Mouse (Mus musculus): Measurements from ENCODE around the gene Orc5. TPM values are rescaled to one million over a fixed set of nuclear protein-coding genes. Genes with fewer than 3 reads are reported as not detected.

Gene Orc5
- 10 to 100 TPM; 16.0 to 23.4 TPM for total RNA-seq (2021)
- long read RNA-seq, experiment 1, transcript Orc5-201 (14 exons, 2,103 nt), result major isoform, 10 of 18 reads
- long read RNA-seq, experiment 1, partial matches to known transcripts, result 1 of 18 reads
- long read RNA-seq, experiment 1, other reads (novel, unspliced or antisense), result 6 of 18 reads
- long read RNA-seq, experiment 2, transcript Orc5-201 (14 exons, 2,103 nt), result major isoform, 9 of 14 reads
- long read RNA-seq, experiment 2, partial matches to known transcripts, result 0 of 14 reads
- long read RNA-seq, experiment 2, other reads (novel, unspliced or antisense), result 4 of 14 reads

GRCm38 (mm10) chr5:22550033-22550551 lies at the start of gene Orc5:
TSS of gene Orc5 (minus strand) at chr5:22550429.
- DNase-seq, result peak; percentile 96

DNA sequence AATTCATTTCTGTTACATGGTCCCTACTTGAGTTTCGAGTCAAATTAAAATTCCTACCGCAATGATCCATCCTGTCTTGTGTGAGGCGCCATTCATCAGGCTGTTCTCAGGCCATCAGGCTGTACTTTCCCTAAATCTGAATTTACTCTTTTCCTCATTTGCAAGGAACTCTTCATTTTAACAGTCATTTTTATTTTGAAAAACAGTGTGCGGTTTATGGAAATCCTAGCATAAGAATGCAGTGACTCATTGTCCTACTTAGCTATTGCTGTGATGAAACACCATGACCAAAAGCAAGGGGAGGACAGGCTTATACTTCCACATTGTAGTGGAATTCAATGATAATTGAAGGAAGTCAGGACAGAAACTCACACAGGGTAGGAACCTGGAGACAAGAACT lies 46.8 kb upstream of the Orc5 start:
- DNase-seq, result no peak

DNA sequence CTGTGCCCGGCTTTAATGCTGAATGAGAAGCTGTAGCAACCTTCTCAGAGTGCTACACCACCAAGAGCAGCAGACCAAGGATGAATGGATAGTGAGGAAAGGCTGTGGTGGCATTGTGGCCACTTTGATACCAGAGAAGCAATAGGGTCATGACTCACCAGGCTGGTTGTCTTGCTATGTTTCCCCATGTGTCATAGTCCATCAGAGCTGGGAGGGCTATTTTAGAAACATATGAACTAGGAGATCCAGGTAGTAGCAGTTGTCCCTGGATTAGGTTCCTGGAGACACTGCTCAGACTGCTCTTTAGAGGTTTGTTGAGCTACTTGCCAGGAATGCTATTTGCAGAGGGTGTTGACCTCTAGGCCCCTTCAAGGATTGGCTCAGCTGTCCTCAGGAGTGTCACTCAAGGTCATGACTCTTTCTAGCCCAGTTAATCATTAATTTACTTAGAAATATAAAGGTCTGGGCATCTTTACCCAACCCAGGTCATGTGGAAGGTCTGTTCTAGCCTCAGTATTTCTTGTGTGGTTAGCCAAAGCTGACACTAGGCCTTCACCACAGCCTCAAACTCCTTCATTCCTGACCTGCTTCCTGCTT lies 39.2 kb upstream of the Orc5 start:
- no peak for DNase-seq

- DNase-seq, result peak; percentile 10
These were observed 37.3 kb upstream of the Orc5 start for GRCm38 (mm10) chr5:22587492-22587891.

DNA sequence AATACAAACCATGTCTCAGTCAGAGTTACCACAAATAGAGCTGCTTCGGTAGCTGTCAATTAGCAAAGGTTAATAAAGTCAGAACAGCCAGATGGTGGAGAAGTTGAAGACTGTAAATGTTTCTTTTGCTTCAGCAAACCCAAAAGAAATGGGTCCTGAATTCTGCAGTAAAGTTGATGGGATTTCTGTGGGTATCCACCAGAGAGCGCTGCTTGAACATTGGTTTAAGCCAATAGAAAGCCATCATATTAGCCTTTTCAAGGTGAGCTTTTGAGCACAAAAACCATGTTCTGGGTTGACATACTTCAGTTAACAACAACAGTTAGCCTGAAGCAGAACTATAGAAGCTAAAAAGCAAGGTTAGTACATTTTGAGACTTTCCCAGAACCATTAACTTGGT lies 34.3 kb upstream of the Orc5 start:
- DNase-seq, result no peak

DNA sequence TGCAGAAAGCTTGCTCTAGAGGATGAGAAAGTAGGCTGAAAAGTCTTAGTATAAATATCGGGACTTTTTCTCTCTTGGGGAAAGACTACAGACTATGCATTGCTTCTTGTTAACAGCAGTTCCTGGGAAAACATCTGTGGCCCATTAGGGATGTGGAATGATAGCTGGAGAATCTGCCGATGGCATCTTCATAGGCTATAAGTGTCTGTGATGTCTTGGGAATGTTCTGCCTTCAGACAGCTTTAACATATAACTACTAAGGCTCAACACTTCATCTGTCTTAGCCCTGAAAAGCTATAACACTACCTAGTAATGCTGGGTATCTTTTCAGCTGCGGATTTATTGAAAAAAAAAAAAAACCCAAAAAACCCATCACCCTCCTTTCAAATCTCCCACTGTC lies 27.8 kb upstream of the Orc5 start:
- no peak for DNase-seq

GRCm38 (mm10) chr5:22574751-22575150 lies 24.5 kb upstream of the Orc5 start:
- no peak for DNase-seq

DNA sequence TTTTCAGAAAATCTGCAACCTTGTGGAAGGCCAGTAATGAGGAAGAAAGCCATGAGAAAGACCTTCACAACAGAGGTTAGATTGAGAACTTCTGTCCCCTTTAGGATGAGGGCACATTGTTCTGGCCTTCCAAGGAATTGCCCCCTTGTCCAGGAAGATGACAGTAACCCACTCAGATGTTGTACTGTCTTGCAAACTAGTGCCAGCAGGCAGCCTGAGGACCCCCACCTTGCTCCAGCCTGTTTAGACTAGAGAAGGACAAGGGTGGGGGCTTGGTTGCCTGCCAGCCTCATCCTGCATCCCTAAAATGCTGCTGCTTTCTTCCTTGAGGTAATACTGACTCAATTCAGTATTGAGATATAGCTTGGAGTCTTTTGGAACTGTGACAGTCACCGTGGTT lies 23.9 kb upstream of the Orc5 start:
- DNase-seq, result no peak

DNA sequence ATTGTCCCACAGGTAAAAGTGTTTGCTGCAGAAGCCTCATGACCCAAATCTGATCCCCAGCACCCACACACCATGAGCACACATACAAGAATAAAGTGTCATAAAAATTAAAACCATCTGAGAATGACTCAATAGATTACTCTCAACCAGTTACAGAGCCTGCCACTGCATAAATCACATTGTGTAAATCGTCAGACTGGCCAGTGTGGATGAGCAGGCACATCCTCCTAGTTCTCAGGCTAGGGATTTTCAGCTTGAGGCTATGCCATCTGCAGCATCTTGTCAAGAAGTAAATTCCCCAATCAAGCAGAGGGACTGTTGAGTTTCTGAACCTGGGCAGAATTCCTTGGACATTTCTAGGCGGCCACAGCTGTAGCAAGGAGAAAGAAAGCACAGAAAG lies 23.5 kb upstream of the Orc5 start:
- no peak for DNase-seq

- no peak for DNase-seq
These were observed 22.7 kb upstream of the Orc5 start for GRCm38 (mm10) chr5:22572881-22573280.

DNA sequence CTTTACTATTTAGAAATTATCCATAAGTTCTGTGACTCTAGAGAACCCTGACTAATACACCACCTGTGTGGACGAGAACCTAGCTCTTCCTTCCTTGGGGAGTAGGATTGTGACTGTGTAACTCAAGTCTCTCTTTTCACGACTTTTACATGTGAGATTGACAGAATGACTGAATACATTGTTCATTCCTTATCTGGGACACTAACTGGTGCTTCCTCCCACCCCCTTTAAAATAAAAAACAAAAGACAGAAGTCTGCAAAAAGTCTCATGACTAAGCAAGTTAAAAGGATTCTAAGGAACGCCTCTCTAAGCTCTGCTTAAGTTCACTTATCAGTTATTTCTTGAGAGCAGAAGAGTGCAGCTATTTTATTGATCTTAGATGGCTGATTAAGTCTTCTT lies 22.2 kb upstream of the Orc5 start:
- DNase-seq, result no peak

- DNase-seq, result no peak
These were observed 15.5 kb upstream of the Orc5 start for GRCm38 (mm10) chr5:22565708-22566107.

- DNase-seq, result no peak
These were observed 9.6 kb upstream of the Orc5 start for GRCm38 (mm10) chr5:22559801-22560200.

DNA sequence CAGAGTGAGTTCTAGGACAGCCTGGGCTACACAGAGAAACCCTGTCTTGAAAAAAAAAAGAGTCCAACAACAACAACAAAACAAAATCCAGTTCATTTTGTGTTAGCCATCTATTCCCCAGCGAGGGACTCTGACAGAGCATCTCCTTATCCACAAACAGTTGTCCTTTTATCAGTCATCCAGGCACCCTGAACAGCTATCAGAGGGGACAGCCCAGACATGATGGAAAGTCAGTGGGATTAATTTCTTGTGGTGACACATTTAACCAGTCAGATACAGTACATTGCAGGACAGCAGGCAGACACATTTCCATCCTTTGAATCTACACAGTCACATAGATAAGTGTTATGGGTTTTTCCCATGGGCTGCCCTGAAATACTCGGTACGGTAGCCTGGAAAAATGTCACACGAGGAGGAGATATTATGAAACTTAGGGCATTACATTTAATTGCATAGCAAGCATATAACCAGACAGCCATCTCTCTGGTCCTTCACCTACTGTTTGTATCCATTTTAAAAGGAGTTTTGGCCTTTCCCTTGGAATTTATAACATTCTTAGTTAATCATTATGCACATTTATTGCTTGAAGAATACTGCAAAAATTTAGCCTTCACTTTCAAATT lies 7.4 kb upstream of the Orc5 start:
- no peak for DNase-seq

DNA sequence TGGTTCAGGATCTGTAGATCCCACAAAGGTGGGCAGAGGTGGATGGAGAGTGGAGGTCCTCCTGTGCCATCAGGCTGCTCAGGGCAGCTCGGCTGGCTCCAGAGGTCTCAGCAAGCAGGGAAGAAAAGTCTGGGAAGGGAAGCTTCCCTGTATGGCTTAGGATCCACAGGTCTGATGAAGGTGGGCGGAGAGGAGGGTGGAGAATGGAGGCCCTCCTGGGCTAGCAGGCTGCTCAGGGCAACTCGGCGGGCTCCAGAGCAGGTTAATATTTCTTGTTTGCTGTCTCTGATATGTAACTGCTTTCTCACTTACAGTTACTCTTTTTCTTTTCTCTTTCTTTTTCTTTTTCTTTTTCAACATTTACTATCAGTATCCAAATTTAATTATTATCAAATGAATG lies 6.5 kb upstream of the Orc5 start:
- DNase-seq, result no peak

DNA sequence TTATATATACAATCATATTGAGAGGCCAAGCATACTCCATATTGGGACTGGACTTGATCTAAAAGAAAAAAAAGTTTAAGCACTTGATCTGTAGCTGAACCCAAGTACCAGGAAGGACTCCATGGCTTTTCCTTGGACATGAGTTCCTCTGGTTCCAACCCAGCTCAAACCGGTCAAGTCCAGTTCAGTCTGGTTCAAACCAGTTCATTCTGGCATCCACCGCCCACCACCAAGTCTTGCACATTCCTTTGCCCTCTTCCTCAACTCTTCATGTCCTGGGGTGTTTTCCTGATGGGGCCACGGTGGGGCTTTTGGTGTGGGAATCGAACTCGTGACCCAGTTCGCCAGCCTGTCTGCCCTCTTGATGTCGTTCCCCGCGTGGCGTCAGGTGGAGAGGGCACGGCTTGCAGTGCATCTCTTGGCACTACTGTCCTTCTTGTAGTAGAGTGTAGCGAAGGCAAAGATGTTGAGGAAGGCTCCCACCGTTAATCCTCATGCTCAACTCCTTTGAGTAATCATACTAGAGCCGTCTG lies 2.1 kb upstream of the Orc5 start:
- DNase-seq, result no peak

DNA sequence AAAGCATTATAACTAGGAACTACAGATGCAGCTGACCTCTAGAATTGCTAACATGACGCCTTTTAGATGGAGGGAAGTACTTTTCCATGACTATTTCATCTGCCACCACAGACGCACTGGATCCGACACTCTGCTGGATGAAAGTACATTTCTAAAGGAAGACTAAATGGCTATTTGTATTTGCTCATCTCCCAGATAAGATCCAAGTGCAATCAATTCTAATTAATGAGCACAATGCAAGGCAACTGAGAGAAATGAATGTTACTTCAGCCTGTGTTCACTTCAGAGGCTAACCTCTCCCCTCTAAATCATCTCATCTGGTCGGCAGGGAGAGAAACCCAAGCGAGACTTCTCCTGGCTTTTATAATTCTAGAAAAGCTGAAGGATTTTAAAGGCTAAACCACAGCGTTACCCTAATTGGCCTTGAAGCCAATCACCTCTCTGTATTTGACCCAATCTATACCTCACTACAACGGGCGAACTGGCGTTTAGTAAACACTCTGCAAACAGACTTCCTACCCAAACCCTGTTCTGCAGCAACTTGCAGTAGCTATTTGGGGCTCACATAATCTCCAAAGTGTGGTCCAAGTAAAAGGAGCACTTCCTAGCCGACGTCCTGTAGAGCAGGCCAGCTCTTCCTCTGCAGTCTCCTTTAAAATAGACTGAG lies 730 bp downstream of the Orc5 start:
- no peak for DNase-seq

GRCm38 (mm10) chr5:22548556-22549161 lies 1.6 kb downstream of the Orc5 start:
- peak; percentile 7 for DNase-seq

- DNase-seq, result no peak
These were observed 3.7 kb downstream of the Orc5 start for GRCm38 (mm10) chr5:22546536-22546935.

DNA sequence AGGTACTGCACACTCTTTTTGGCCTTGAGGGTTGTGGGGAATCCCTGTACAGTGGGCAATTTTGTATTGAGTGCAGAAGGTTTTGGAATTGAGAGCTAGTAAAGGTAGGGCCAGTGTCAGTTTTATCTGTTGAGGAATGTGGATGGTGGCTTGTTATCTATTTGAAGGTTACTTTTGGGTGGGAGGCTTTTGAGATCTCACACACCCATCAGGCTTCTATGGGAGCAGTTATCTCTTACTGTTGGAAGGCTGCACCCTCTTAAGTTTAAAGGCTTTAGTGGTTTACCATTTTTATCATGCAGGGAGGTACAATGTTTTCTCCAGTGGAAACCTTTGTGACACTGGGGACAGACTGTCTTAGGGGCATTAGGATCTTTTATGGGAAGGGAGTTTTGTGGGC lies 4.9 kb downstream of the Orc5 start:
- no peak for DNase-seq

- DNase-seq, result no peak
These were observed 7.6 kb downstream of the Orc5 start for GRCm38 (mm10) chr5:22542676-22543075.

GRCm38 (mm10) chr5:22538996-22539600 lies 11.1 kb downstream of the Orc5 start:
- DNase-seq, result no peak

Measured in adrenal gland, postnatal 10 days (tissue).